Mouse (Mus musculus) layer of hippocampus, postnatal 36 days (tissue): Measurements from ENCODE around the gene Gmnn. TPM values are rescaled to one million over a fixed set of nuclear protein-coding genes. Genes with fewer than 3 reads are reported as not detected.

ENCODE experiments used
- DNase-seq, 2 experiments: peaks; one replicate each; pipeline ENCODE4 v3.0.0; 2022
- total RNA-seq, 2 experiments: library from RNA; stranded (reverse); gene quantifications; 2 replicates each; pipeline ENCODE4 v1.2.3; 2021

The Gmnn gene
- total RNA-seq, 2 experiments from 2014 or later: 1.9 to 2.9 TPM

DNA sequence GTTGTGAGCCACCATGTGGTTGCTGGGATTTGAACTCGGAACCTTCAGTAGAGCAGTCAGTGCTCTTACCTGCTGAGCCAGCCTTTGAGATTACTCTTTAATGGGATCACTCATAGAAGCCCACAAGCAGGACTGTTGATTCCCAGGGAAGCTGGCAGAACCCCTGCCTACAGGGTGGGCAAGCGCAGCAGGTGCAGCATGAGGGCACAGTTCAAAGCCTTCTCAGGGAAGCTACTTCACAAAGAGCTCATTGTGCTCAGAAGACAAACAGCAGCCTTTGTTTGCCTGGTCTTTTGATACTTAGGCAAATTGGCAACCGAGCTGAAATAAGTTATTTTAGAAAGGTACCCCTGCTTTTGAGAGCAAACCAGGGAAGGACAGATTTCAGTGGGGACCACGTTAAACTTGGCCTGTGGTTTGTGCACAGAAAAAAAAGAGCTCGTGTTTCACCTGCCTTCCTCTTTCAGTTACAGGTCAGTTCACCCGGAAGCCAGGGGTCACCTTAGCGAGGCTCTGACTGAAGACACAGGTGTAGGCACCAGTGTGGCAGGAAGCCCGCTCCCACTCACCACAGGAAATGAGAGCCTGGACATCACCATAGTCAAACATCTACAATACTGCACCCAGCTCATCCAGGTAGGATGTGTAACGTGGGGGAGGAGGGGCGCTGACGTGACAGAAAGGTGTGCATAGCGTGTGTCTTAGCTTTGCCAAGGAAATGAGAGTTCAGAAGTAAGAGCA lies 51.9 kb downstream of the Gmnn start:
- no peak for DNase-seq

- DNase-seq: no peak
Observed at GRCm38 (mm10) chr13:24702128-24702527, 59.6 kb downstream of the Gmnn start.

Other genes with a start within 250 kb of the Gmnn start
- 10 to 100 TPM; 75.7 to 81.1 TPM for gene Ripor2, start 179.7 kb downstream of the Gmnn start, total RNA-seq
- not detected for gene Armh2, start 20.7 kb downstream of the Gmnn start, total RNA-seq
- gene BC005537, start 39.7 kb upstream of the Gmnn start, total RNA-seq: 100 to 1,000 TPM; 162 to 176 TPM
- 100 to 1,000 TPM; 109 to 111 TPM for gene Acot13, start 69.6 kb upstream of the Gmnn start, total RNA-seq
- 10 to 100 TPM; 20.9 to 23.7 TPM for gene Tdp2, start 69.8 kb upstream of the Gmnn start, total RNA-seq
- gene D130043K22Rik, start 83.2 kb upstream of the Gmnn start, total RNA-seq: 10 to 100 TPM; 26.8 to 28.0 TPM
- gene Aldh5a1, start 175.7 kb upstream of the Gmnn start, total RNA-seq: 10 to 100 TPM; 60.9 to 64.0 TPM
- gene Gpld1, start 181.2 kb upstream of the Gmnn start, total RNA-seq: 10 to 100 TPM; 15.5 to 17.3 TPM